Mouse (Mus musculus) adrenal gland, postnatal 36 days (tissue): ENCODE data around the gene Fzd10. TPM values are rescaled to one million over a fixed set of nuclear protein-coding genes. Genes with fewer than 3 reads are reported as not detected.

Source experiments
- DNase-seq, 2 experiments: peaks; one replicate each; pipeline ENCODE4 v3.0.0; 2021; ENCODE audit warnings: mixed read lengths in 1 of 2
- long read RNA-seq, 2 experiments: library from polyadenylated mRNA; stranded (forward); transcript quantifications; one replicate each; pipeline ENCODE4 v2.0.0; 2021; ENCODE audit warnings: borderline sequencing depth in 2 of 2
- total RNA-seq, 2 experiments: library from RNA; stranded (reverse); gene quantifications; 2 replicates each; pipeline ENCODE4 v1.2.3; 2021

Gene Fzd10
- total RNA-seq, result under 1 TPM; 0.86 to 0.92 TPM
- long read RNA-seq, experiment 1, partial matches to known transcripts, result 0 of 2 reads
- long read RNA-seq, experiment 1, other reads (novel, unspliced or antisense), result 0 of 2 reads
- long read RNA-seq, experiment 2, result 0 reads

DNA sequence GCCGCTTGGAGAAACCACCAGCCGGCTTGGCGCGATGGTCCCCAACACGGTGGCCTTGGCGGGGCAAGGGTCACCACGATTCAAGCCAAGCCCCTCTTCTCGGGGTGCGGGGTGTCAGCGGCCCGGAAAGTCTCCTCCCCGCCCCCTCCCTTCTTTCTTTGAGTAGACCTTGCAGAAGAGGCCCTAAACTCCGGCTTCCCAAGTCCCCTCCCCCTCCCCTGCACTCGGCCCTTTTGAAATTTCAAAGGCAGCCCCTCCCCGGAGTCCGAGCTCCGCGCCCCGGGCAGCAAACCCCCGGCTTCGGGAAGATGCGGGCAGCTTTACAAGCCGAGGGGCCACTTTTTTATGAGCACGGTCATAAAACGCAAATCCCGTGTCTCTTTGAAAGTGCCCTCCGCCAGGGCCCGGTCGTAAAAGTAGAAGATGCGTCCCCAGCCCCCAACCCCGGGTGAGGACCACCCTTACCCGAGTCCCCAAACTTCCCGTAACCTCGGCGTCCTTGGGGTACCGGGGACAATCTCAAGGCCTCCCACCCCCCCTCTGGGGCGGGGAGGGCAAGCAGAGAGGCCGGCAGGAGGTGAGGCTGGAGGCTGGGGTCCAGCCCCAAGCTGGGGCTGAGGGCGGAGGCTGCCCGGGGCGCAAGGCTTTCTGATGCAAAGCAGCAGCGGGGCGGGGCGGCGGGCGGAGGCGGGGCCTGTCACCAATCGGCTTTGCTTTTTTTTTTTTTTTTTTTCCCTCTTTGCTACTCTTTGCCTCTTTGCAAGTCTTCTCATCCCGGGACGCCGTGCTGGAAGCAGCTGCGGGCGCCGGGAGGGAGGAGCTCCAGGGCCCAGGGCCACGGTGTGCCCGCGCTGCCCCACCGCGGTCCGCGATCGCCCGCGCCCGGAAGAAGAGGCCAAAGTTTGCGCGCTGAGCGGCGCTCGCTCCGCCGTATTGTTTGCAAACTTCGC, at the start of gene Fzd10:
TSS of gene Fzd10 (plus strand) at position 773 of the 950 bp plus-strand sequence.
- peak; percentile 72 to 86 for DNase-seq

DNA sequence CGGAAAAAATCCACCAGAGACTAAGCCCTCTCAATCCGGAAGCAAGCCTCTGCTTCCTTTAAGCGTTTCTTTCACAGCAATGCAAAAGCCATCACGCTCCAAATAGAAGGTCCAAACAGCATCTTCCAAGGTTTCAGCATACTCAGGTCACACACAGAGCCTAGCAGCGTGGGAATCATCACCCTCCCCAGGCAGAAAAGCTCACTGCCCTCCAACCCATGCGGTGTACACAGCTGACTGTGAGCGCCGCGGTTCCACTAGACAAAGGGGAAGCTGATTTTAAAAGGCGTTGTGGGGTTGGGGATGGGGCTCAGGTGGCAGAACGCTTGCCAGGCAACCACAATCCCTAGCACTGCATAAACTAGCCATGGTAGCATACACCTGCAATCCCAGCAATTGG, 49.2 kb upstream of the Fzd10 start:
- DNase-seq, result no peak

DNA sequence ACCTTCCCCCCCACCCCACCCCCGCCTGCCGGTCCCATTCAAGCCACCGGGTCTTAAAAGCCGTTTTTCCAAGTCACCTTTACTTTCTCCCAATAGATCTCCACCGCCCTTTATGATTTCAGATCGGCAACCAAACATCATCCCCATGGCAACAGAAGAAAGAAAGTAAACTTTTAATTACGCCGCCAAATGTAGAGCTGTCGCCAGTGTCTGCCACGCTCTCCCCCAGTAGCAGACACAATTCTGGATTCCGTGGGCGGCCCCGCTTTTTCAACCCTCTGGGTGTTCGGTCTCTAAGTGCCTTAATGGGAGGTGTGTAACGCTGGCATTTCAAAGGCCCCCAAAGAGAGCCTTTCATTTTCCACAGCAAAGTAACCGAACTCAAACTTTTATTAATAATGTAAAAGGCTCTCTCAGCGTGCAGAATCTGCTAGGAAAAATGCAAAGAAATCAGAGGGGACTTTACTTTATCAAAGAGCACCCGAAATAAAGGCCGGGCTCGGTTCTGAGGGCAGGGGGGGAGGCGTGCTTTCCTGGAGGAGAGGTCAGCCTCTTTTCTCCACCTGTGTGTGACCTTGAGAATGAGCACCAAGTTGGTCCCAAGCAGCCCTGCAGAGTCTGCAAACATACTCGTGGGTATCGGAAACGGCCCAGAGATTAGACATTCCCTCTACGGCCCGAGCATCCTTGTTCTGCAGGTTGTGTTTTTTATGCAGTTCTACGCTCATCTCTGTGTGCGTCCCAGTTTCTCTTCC, 48.3 kb upstream of the Fzd10 start:
- peak in 1 of 2 experiments; percentile 11 for DNase-seq

- DNase-seq, result peak; percentile 83 to 84
Measured at GRCm38 (mm10) chr5:128558126-128558525, 42.5 kb upstream of the Fzd10 start.

DNA sequence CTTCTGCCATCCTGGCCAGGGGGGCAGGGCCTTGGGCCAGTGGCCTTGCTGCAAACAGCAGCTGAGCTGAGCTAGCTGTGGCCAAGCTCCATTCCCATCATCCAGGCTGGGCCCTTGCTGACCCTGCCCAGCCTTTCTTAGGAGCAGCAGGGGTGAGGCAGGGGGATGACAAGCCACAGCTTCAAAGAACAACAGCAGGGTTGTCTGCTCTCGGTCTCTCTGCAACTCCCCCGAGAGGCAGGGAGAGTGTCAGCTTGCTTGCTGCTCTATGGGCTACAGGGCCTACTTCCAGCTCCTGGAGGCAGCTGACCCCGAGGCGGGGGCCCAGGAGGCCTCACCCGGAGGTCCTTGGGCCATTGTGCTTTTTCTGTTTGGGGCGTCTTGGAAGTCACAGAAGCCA, 33.3 kb upstream of the Fzd10 start:
- no peak for DNase-seq

- no peak for DNase-seq
Measured at GRCm38 (mm10) chr5:128568970-128569369, 31.7 kb upstream of the Fzd10 start.

DNA sequence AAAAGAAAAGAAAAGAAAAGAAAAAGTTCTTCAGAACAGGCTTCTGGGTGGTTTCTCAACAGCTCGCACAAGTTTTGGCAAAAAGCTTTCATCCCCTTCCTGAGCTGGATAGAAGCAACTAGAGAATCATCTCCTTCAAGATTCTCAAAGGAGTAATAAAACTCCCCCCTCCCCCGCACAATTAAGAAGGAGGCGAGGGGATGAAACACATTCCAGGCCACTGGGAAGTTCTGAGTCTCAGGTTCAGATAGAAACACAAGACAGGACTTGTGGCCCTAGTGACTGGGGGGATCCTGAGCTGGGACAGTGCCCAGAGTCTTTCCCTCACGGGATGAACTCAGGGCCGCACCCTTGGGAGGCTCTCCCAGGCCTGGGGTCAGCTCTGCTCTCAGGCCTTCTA, 30.6 kb upstream of the Fzd10 start:
- no peak for DNase-seq

DNA sequence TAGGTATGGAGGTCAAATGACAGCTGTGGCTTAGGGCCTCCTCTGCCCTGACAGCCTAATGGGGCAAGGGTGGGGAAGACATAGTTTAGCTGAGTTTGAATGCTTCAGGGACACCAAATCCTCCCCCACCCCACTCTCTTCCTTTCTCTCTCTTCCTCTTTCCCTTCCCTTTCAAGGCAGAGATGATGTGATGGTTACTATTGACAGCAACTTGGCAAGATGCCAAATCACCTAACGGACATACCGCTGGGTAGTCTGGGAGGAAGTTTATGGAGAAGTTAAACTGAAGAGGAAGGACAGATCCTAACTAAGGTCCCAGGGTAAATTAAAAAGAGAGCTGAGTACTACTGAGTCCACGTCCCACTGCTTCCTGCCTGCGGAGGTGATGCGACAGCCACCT, 29.8 kb upstream of the Fzd10 start:
- DNase-seq, result no peak

- no peak for DNase-seq
Measured at GRCm38 (mm10) chr5:128571706-128572105, 28.9 kb upstream of the Fzd10 start.

DNA sequence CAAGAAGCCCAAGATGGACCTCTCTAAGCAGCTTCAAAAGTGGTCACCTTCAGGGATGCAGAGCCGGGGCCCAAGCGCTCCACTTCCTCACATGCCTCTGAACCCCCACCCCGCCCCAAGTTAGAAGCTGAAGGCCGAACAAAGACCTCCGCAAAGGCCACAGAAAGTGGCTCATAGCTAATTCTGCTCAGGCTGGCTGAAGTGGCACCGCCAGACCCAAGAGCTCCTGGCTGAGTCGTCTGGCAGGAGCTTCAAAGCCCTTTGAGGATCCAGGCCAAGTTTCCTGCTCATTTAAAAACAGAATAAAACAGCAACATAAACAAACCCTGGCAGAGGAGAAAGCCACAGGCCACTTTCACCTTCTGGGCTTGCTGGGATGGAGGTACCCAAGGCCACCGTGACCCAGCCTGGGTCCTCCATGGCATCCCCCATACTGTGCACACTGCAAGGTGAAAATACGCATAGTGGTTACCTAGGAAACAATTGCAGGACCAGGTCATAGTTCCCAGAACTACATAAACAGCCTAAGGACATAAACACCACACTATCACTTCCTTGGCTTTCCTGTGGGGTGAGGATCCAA, 24.6 kb upstream of the Fzd10 start:
- peak; percentile 55 to 61 for DNase-seq

- peak; percentile 65 to 72 for DNase-seq
Measured at GRCm38 (mm10) chr5:128579047-128579650, 21.5 kb upstream of the Fzd10 start.

DNA sequence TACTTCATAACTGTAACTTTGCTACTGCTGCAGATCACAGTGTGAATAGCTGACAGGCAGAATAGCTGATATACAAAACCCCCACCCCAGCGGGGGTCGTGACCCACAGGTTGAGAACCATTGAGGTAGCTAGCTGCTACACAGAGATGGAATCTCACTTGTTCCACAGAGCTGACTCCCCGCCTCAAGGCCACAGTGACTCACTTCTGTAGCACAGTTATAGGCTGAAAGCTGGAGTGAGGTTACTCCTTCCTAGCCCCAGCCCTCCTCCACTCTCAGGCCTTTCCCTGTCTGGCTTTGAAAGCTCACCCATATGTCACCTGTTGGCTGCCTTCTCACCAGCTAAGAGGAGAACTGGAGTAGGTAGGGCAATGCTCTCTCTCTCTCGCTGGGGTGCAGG, 19.7 kb upstream of the Fzd10 start:
- peak; percentile 76 for DNase-seq

DNA sequence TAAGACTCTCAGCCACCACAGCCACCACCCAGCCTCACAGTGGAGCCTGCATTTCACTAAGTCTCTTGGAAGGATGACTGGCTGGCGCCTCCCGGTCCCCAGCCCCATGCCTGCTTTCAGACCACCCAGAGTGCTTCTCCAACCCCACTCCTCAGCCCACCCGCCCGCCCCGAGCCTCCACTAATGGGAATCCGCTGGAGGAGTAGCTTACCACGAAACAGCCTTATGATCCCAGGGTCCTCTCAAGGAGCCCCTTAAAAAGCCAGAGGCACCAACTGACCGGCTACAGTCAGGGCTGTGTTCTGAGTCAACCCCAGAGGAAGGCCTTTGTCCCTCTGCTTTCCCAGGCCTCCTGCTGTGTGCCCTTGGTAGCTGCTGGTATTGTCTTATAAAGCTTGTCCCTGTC, 19.1 kb upstream of the Fzd10 start:
- DNase-seq, result no peak

DNA sequence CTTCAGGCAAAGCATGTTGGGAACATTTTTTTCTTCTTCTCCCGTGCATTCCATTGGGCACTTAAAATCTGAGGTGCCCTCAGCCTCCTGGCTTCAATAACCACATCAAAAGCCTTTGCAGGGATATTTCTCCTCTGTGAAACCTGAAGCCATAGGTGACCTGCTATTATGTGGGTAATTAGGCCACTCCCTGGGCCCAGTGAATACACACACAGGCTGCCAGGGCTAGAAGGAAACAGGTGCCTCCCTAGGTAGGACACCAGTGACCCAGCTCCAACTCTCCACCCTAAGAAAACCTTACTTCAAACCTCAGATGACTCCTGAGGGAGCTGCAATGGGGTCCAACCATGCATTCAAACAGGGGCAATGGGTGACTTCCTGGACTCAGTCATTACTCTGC, 11.4 kb upstream of the Fzd10 start:
- DNase-seq, result no peak

DNA sequence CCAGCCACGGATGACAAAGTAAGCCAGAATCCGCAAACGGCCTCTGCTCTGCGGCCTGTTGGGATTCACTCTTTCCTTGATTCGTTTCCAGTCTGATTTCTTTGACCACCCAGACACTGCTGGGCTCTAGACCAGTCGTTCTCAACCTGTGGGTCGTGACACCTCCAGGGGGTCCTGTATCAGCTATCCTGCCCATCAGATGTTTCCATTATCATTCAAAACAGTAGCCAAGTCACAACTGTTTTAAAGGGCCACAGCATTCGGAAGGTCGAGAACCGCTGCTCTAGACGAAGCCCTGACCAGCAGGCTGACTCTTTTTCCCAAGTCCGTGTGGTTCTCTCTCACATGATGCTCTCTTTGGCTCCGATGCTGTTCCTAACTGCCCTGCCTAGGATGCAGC, 7.2 kb upstream of the Fzd10 start:
- DNase-seq, result no peak

DNA sequence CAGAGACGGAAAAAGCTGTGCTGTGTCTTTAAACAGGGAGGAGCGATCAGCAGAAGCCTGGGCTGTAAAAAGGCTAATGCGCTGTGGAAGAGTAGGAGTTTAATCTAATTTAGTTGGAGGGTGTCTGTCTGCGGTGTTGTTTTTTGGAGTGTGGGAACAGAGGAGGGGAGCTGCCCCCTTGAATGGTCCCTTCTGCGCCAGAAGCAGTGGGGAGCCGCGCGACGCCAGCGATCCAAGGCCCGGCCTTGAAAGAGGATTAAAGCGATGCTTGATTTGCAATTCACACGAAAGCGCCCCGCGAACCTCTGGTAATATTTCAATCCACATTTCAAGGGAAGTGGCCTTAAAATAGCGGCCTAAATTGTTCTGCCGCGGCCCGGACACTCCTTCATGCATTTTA, 3.8 kb upstream of the Fzd10 start:
- peak in 1 of 2 experiments; percentile 18 for DNase-seq

GRCm38 (mm10) chr5:128597381-128597780, 3.3 kb upstream of the Fzd10 start:
- no peak for DNase-seq

GRCm38 (mm10) chr5:128598191-128598720, 2.4 kb upstream of the Fzd10 start:
- DNase-seq, result no peak

- no peak for DNase-seq
Measured at GRCm38 (mm10) chr5:128598760-128599364, 1.8 kb upstream of the Fzd10 start.

- DNase-seq, result peak in 1 of 2 experiments; percentile 19
Measured at GRCm38 (mm10) chr5:128599365-128600071, 1.1 kb upstream of the Fzd10 start.
